ENCODE assay signal across 20 mouse cellular contexts in genomic region chr7:64830214-64830995, GRCm38 (mm10). TPM values are rescaled to one million over a fixed set of nuclear protein-coding genes. Genes with fewer than 3 reads are reported as not detected.
A peak's percentile ranks its signal among the peaks of the same experiment; 100 is the strongest.
DNase-seq lines count a peak whose midpoint lies in the region; ATAC-seq and TF ChIP-seq lines count a peak whose summit lies in the region.
"Had no signal": no experiment of that assay in that cellular context is flagged by ENCODE, and none has a peak within 500 bp of the region (broad histone marks: within the 10 kb centered on the region; RNA-seq: fewer than 3 reads in every experiment).

No protein-coding gene starts in this region.

- 17% methylated on average over 5 of the region's 5 CpGs for WGBS in kidney, postnatal 0 days
- whole genome bisulfite sequencing in midbrain, embryonic 15.5 days: 44% methylated on average over 5 of the region's 5 CpGs
- 60% methylated on average over 5 of the region's 5 CpGs for WGBS in thymus, adult 2 months

- no peaks in the 10 kb centered on the region for H3K27me3 ChIP-seq in kidney, postnatal 0 days (ENCODE audit: insufficient read depth, low read length)
- H3K27me3 ChIP-seq in midbrain, embryonic 15.5 days (replicated peaks): no peaks in the 10 kb centered on the region
- H3K27me3 ChIP-seq in thymus, adult 2 months (ENCODE audit: control insufficient read depth, insufficient read depth, low read length): no peaks in the 10 kb centered on the region
- H3K27me3 ChIP-seq: forebrain, embryonic 12.5 days; limb, embryonic 15.5 days had no signal

- no peaks in the 10 kb centered on the region for H3K36me3 ChIP-seq in kidney, postnatal 0 days (ENCODE audit: insufficient read depth, low read length)
- no peaks in the 10 kb centered on the region for H3K36me3 ChIP-seq in midbrain, embryonic 15.5 days (replicated peaks)
- H3K36me3 ChIP-seq in thymus, adult 2 months (ENCODE audit: control insufficient read depth, insufficient read depth, low read length): no peaks in the 10 kb centered on the region
- H3K36me3 ChIP-seq: forebrain, embryonic 12.5 days; limb, embryonic 15.5 days had no signal

- no peak for TF ChIP-seq POLR2A in thymus, adult 2 months (IDR thresholded peaks at IDR 0.05; ENCODE audit: control insufficient read depth, extremely low read depth, insufficient read depth, low read length, poor library complexity)

- H3K27ac ChIP-seq in kidney, postnatal 0 days: no peak overlapping the region
- no peak overlapping the region for H3K27ac ChIP-seq in midbrain, embryonic 15.5 days
- no peak overlapping the region for H3K27ac ChIP-seq in thymus, adult 2 months (ENCODE audit: control insufficient read depth, insufficient read depth, low read length)
- H3K27ac ChIP-seq: forebrain, embryonic 12.5 days; limb, embryonic 15.5 days; stomach, postnatal 0 days had no signal

- H3K4me2 ChIP-seq in kidney, postnatal 0 days (ENCODE audit: low read length): no peak overlapping the region
- no peak overlapping the region for H3K4me2 ChIP-seq in midbrain, embryonic 15.5 days
- H3K4me2 ChIP-seq: forebrain, embryonic 12.5 days; heart, embryonic 11.5 days; limb, embryonic 15.5 days; midbrain, embryonic 11.5 days had no signal

- H3K9me3 ChIP-seq in kidney, postnatal 0 days (replicated peaks; ENCODE audit: low read length): no peaks in the 10 kb centered on the region
- no peaks in the 10 kb centered on the region for H3K9me3 ChIP-seq in midbrain, embryonic 15.5 days
- H3K9me3 ChIP-seq: forebrain, embryonic 12.5 days; limb, embryonic 15.5 days had no signal

- no peak for TF ChIP-seq CTCF in kidney, postnatal 0 days (IDR thresholded peaks at IDR 0.05; ENCODE audit: low read depth)
- no peak for TF ChIP-seq CTCF in thymus, adult 2 months (IDR thresholded peaks at IDR 0.05; ENCODE audit: borderline replicate concordance, control insufficient read depth, extremely low read depth, insufficient read depth, low read length, poor library complexity)

- no peaks in the 10 kb centered on the region for H3K4me1 ChIP-seq in kidney, postnatal 0 days (replicated peaks; ENCODE audit: insufficient read depth, low read length)
- no peaks in the 10 kb centered on the region for H3K4me1 ChIP-seq in midbrain, embryonic 15.5 days
- no peaks in the 10 kb centered on the region for H3K4me1 ChIP-seq in thymus, adult 2 months (replicated peaks; ENCODE audit: control insufficient read depth, insufficient read depth, low read length)
- H3K4me1 ChIP-seq: forebrain, embryonic 12.5 days; limb, embryonic 15.5 days had no signal

- H3K4me3 ChIP-seq in kidney, postnatal 0 days (replicated peaks; ENCODE audit: low read depth, low read length): no peak overlapping the region
- H3K4me3 ChIP-seq in midbrain, embryonic 15.5 days: no peak overlapping the region
- no peak overlapping the region for H3K4me3 ChIP-seq in thymus, adult 2 months (ENCODE audit: control insufficient read depth, insufficient read depth, low read length)
- H3K4me3 ChIP-seq: forebrain, embryonic 12.5 days; limb, embryonic 15.5 days had no signal

- no peak overlapping the region for H3K9ac ChIP-seq in kidney, postnatal 0 days (ENCODE audit: low read depth, low read length)
- H3K9ac ChIP-seq in midbrain, embryonic 15.5 days: no peak overlapping the region
- H3K9ac ChIP-seq: forebrain, embryonic 12.5 days; limb, embryonic 15.5 days had no signal

- peak; percentile 13 for DNase-seq in kidney, postnatal 0 days (ENCODE audit: low spot score)
- DNase-seq in kidney, adult 9 months: no peak
- peak; percentile 30 for DNase-seq in adrenal gland, postnatal 25 days
- peak; percentile 41 for DNase-seq in neural tube, embryonic 10.5 days (ENCODE audit: extremely low spot score, low spot score)
- no peak for DNase-seq in thymus, postnatal 0 days (ENCODE audit: low spot score)
- DNase-seq in gastrocnemius, postnatal 4 days (ENCODE audit: low spot score in 2 of 2): no peak
- DNase-seq in thymus, adult 2 months: no peak
- DNase-seq: cerebellum, adult 9-10 months; gastrocnemius, postnatal 25 days; heart, postnatal 4 days; kidney, adult 8-10 months; kidney, postnatal 4 days; lung, adult 18-20 months; lung, postnatal 4 days had no signal

- no peak for ATAC-seq in kidney, postnatal 0 days (replicated peaks; ENCODE audit: low FRiP score, low read depth)
- no peak for ATAC-seq in midbrain, embryonic 15.5 days (replicated peaks)

RNA-seq across cellular contexts. Expression of gene Nsmce3, which starts 42.4 kb away (rescaled TPM):
- 10.1 TPM in 2 replicates for polyA plus RNA-seq in kidney, postnatal 0 days (2015; fragmentation: Nextera tagmentation; extraction: Ambion mirVana)
- total RNA-seq in adrenal gland, postnatal 25 days (2021): 7.1 and 8.7 TPM in 2 replicates
- 10.2 TPM in 2 replicates for polyA plus RNA-seq in thymus, postnatal 0 days (2015; fragmentation: Nextera tagmentation; extraction: Ambion mirVana)
- polyA plus RNA-seq in midbrain, embryonic 15.5 days (2015; fragmentation: Nextera tagmentation; extraction: Ambion mirVana): 10.1 and 10.5 TPM in 2 replicates
- 1 to 10 TPM; 5.5 to 5.8 TPM for total RNA-seq in gastrocnemius, postnatal 4 days (2021)
- polyA plus RNA-seq in thymus, adult 2 months (2012; rRNA removed): 6.3 and 7.6 TPM in 2 replicates

Comparison
In these comparisons a context has a peak if more than half of its experiments do, and no peak if none do; other contexts are left out.
1. DNase-seq: peak in kidney, postnatal 0 days (single experiment), adrenal gland, postnatal 25 days (single experiment) and neural tube, embryonic 10.5 days (single experiment); none in kidney, adult 9 months (single experiment), thymus, postnatal 0 days (single experiment), gastrocnemius, postnatal 4 days (0 of 2) and thymus, adult 2 months (single experiment).